ENCODE assay signal across 23 mouse cellular contexts in genomic region chr2:137231161-137231560, GRCm38 (mm10).
A peak's percentile ranks its signal among the peaks of the same experiment; 100 is the strongest.
DNase-seq lines count a peak whose midpoint lies in the region; ATAC-seq and TF ChIP-seq lines count a peak whose summit lies in the region.
"Had no signal": no experiment of that assay in that cellular context is flagged by ENCODE, and none has a peak within 500 bp of the region (broad histone marks: within the 10 kb centered on the region; RNA-seq: fewer than 3 reads in every experiment).

No protein-coding gene starts in this region.

- no peaks in the 10 kb centered on the region for H3K4me1 ChIP-seq in kidney, embryonic 14.5 days (ENCODE audit: control insufficient read depth, insufficient read depth, low read length)
- peaks cover 16% of the 10 kb centered on the region for H3K4me1 ChIP-seq in kidney, embryonic 16.5 days (ENCODE audit: insufficient read depth, low read length)
- H3K4me1 ChIP-seq: embryonic facial prominence, embryonic 12.5 days had no signal

- POLR2A ChIA-PET in Patski (lab: Charles Lee) = no interaction called here

- in situ Hi-C loops in Patski (cut with MboI; ENCODE audit: low pct_unique_long_range_greater_than_20kb) = no loop called here

- H3K27ac ChIP-seq in kidney, embryonic 14.5 days (ENCODE audit: low read depth, low read length) = no peak overlapping the region
- no peak overlapping the region for H3K27ac ChIP-seq in kidney, embryonic 16.5 days (ENCODE audit: low read length)
- H3K27ac ChIP-seq: embryonic facial prominence, embryonic 10.5 days; embryonic facial prominence, embryonic 12.5 days; forebrain, embryonic 13.5 days; forebrain, embryonic 15.5 days had no signal

- CTCF ChIA-PET in Patski (lab: Charles Lee) = no interaction called here

- no peak overlapping the region for H3K4me3 ChIP-seq in kidney, embryonic 14.5 days (ENCODE audit: low read length)
- no peak overlapping the region for H3K4me3 ChIP-seq in kidney, embryonic 16.5 days (ENCODE audit: low read length)
- H3K4me3 ChIP-seq: embryonic facial prominence, embryonic 10.5 days; embryonic facial prominence, embryonic 12.5 days; forebrain, embryonic 13.5 days; forebrain, embryonic 15.5 days had no signal

- no peak for TF ChIP-seq CTCF in Patski (IDR thresholded peaks at IDR 0.05)

- H3K9me3 ChIP-seq in kidney, embryonic 14.5 days (ENCODE audit: control insufficient read depth, low read length) = no peaks in the 10 kb centered on the region
- no peaks in the 10 kb centered on the region for H3K9me3 ChIP-seq in kidney, embryonic 16.5 days (ENCODE audit: low read length)
- H3K9me3 ChIP-seq: embryonic facial prominence, embryonic 10.5 days; embryonic facial prominence, embryonic 12.5 days; forebrain, embryonic 13.5 days; forebrain, embryonic 15.5 days had no signal

- no peak for DNase-seq in kidney, postnatal 14 days
- no peak for DNase-seq in kidney, adult 8-10 months
- peak; percentile 34 for DNase-seq in Patski (ENCODE audit: low read depth, low spot score)
- DNase-seq: adrenal gland, adult 8-10 months; adrenal gland, postnatal 14 days; adrenal gland, postnatal 36 days; B cell, adult 2 months; cerebellum, adult 11-12 months; cerebellum, adult 2 months; cerebellum, adult 9-10 months; cerebellum, postnatal 10 days; cerebellum, postnatal 25 days; forebrain, postnatal 0 days had no signal

- H3K36me3 ChIP-seq in kidney, embryonic 14.5 days (ENCODE audit: control insufficient read depth, insufficient read depth, low read length) = no peaks in the 10 kb centered on the region
- H3K36me3 ChIP-seq in kidney, embryonic 16.5 days (ENCODE audit: insufficient read depth, low read length) = no peaks in the 10 kb centered on the region
- H3K36me3 ChIP-seq: embryonic facial prominence, embryonic 10.5 days; embryonic facial prominence, embryonic 12.5 days; forebrain, embryonic 15.5 days; G1E had no signal

- H3K9ac ChIP-seq in kidney, embryonic 14.5 days (ENCODE audit: low read depth, low read length) = no peak overlapping the region
- H3K9ac ChIP-seq in kidney, embryonic 16.5 days (replicated peaks; ENCODE audit: low read length) = no peak overlapping the region
- H3K9ac ChIP-seq: embryonic facial prominence, embryonic 12.5 days; forebrain, embryonic 13.5 days; forebrain, embryonic 15.5 days; forebrain, postnatal 0 days had no signal

- no peaks in the 10 kb centered on the region for H3K27me3 ChIP-seq in kidney, embryonic 14.5 days (ENCODE audit: control insufficient read depth, insufficient read depth, low read length)
- no peaks in the 10 kb centered on the region for H3K27me3 ChIP-seq in kidney, embryonic 16.5 days (ENCODE audit: insufficient read depth, low read length)
- no peaks in the 10 kb centered on the region for H3K27me3 ChIP-seq in Patski
- H3K27me3 ChIP-seq: CH12.LX; forebrain, embryonic 13.5 days; forebrain, embryonic 15.5 days had no signal

- H3K4me2 ChIP-seq in kidney, embryonic 14.5 days (replicated peaks; ENCODE audit: low read depth, low read length) = no peak overlapping the region
- no peak overlapping the region for H3K4me2 ChIP-seq in kidney, embryonic 16.5 days (replicated peaks; ENCODE audit: low read depth, low read length)
- H3K4me2 ChIP-seq: embryonic facial prominence, embryonic 12.5 days; forebrain, embryonic 13.5 days; forebrain, embryonic 15.5 days had no signal

- peak; percentile 80 for ATAC-seq in kidney, embryonic 14.5 days (ENCODE audit: low FRiP score, low TSS enrichment)
- peak; percentile 77; the same call in 1 of the 2 replicates for ATAC-seq in kidney, embryonic 16.5 days (ENCODE audit: low FRiP score, low TSS enrichment)
- ATAC-seq in Patski = peak; percentile 97
- ATAC-seq: activated CD4-positive, CD25-positive, alpha-beta regulatory T cell, adult 4 months; CD4-positive, CD25-positive, alpha-beta regulatory T cell, adult 4 months; forebrain, embryonic 13.5 days; forebrain, embryonic 15.5 days; forebrain, postnatal 0 days had no signal
